Mouse (Mus musculus) embryonic facial prominence, embryonic 12.5 days (tissue): Measurements from ENCODE around the gene Gm28551. TPM values are rescaled to one million over a fixed set of nuclear protein-coding genes. Genes with fewer than 3 reads are reported as not detected.
A peak's percentile ranks its signal among the peaks of the same experiment; 100 is the strongest.
"Not testable (repeated sequence)": the region's sequence is repeated elsewhere in the genome, so short reads cannot be mapped to it uniquely, and the experiment has no call there.

ENCODE experiments used
- ATAC-seq: fragments of 200-750 bp; cut with Nextera tagmentation; 2 replicates; pipeline ENCODE4 v1.8.0; 2017; ENCODE audit not compliant: insufficient number of reproducible peaks, insufficient read depth, low FRiP score, low TSS enrichment
- H3K27ac ChIP-seq: fragments of 300-500 bp; sonication (generic); 2 replicates; pipeline ENCODE4 v1.5.1; 2016; ENCODE audit warnings: mild to moderate bottlenecking
- H3K27me3 ChIP-seq: fragments of 300-500 bp; sonication (generic); 2 replicates; pipeline ENCODE4 v1.6.1; 2016; ENCODE audit warnings: mild to moderate bottlenecking, moderate library complexity
- H3K36me3 ChIP-seq: fragments of 300-500 bp; sonication (generic); 2 replicates; pipeline ENCODE4 v1.6.1; 2016; ENCODE audit warnings: mild to moderate bottlenecking
- H3K4me1 ChIP-seq: fragments of 300-500 bp; sonication (generic); 2 replicates; pipeline ENCODE4 v1.6.1; 2016
- H3K4me2 ChIP-seq: fragments of 300-500 bp; sonication (generic); replicated peaks from 2 replicates; pipeline ENCODE4 v1.6.1; 2016; ENCODE audit warnings: mild to moderate bottlenecking, moderate library complexity
- H3K4me3 ChIP-seq: fragments of 300-500 bp; sonication (generic); 2 replicates; pipeline ENCODE4 v1.5.1; 2016; ENCODE audit warnings: mild to moderate bottlenecking
- H3K9ac ChIP-seq: fragments of 300-500 bp; sonication (generic); 2 replicates; pipeline ENCODE4 v1.6.1; 2016; ENCODE audit warnings: mild to moderate bottlenecking, moderate library complexity
- H3K9me3 ChIP-seq: fragments of 300-500 bp; sonication (generic); 2 replicates; pipeline ENCODE4 v1.6.1; 2016; ENCODE audit warnings: mild to moderate bottlenecking, moderate library complexity
- WGBS: fragments of 180-500 bp; shearing (Covaris S2); methylation state at CpG from one replicate; pipeline ENCODE4 v1.1.7; 2016; 5-methylcytosine and 5-hydroxymethylcytosine counted together
- polyA plus RNA-seq: library from polyadenylated mRNA; unstranded; fragments of >200 nt; fragmentation: Nextera tagmentation; extraction: Ambion mirVana; gene quantifications from 2 replicates; pipeline ENCODE4 v1.2.1, GENCODE M21; 2016

Gene Gm28551
- polyA plus RNA-seq: 0.63 and 1.2 TPM in 2 replicates

DNA sequence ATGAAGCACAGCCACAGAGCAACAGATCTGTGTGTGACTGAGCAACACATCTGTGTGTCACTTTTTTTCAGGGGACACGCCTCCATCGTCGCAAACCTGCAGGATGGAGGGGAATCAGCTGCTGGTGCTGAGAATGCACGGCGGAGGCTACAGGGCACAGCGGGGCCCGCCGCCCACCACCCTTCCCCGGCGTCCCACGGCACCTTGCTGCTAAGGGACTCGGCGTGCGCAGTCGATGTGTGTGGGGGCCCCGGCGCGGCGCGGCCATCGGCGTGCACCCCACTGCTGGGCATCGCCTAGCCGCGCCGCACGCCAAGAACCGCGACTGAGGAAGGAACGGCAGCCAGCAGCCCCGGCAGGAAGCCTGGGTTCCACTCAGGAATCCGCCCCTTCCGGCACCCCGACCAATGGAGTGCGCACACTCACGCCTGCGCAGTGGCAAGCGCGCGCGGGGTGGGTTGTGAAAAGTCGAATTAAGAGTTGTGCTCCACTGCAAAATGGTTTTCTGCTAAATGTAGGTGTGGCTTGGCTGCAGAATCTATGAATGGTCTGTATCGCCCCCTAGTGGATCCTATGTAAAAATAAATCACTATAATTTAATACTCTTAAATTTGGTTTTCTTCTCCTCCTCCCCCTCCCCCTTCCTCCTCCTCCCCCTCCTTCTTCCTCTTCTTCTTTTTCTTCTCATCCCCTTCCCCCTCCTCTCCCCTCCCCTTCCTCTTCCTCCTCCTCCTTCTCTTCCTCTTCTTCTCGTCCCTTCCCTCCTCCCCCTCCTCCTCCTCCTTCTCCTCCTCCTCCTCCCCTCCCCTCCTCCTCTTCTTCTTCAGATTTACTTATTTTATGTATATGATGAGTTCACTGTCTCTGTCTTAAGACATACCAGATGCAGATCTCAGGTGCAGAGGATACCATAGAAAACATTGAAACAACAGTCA, at the start of gene Gm28551, which contains the start of the genes Asdurf and Asnsd1:
TSS of gene Gm28551 (minus strand) at position 341 of the 935 bp plus-strand sequence.
TSS of gene Asdurf (minus strand) at position 293 of the 935 bp plus-strand sequence.
TSS of gene Asnsd1 (minus strand) at position 426 of the 935 bp plus-strand sequence.
- Histone ChIP-seq H3K9me3 (no peaks in the 10 kb centered on the region), H3K4me3 (peak within 1 kb of the TSS; percentile 83), H3K27ac (peak within 1 kb of the TSS; percentile 84), H3K9ac (peak within 1 kb of the TSS; percentile 88), H3K4me2 (peak within 1 kb of the TSS; percentile 43), H3K36me3 (peaks cover 15% of the 10 kb centered on the region), H3K4me1 (peaks cover 8% of the 10 kb centered on the region; the same call in 1 of the 2 replicates), H3K27me3 (no peaks in the 10 kb centered on the region)
- 0% methylated on average over 43 of the region's 44 CpGs for WGBS
- ATAC-seq: peak; percentile 99

DNA sequence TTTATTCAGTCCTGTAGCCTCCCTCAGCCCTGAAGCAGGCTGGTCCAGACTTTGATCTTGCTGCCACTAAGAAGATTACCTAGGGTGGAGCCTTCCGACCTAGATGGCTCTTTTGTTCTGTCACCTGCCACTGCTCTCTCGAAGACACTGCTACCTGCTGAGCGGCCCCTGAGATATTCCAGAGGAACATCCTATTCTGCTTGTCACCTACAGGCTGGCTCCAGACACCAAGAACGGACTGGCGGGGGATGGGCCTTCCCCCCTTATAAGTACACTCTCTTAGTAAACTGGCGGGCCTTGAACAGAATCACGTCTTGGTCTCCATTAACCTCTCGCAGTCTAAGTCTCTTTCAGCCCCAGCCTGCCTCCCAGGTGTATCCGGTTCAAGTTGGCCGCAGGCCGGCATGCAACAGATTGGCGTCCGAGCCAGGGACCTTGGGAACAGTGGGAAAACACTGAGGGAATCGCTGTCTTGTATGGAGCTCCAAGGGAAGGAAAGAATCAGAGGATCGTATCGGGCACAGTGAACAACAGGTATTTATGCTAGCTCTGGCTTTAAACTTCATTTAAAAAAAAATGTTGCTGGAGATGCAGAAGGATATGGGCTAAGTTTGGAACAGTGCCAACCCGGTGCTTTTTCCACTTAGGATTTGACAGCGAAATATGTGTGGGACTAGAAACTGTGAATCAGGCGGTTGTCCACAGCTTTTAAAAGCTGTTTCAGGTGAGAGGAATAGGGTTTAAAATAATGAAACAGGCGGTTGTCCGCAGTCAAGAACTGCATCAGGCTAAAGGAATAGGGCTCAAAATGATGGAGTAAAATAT, 41.7 kb upstream of the Gm28551 start:
- 0 out of 2 replicates have a peak overlapping the region, but pooled peaks have one; percentile 0 for H3K9ac ChIP-seq
- ATAC-seq, H3K27ac ChIP-seq, H3K27me3 ChIP-seq, H3K4me3 ChIP-seq, H3K4me1 ChIP-seq, H3K36me3 ChIP-seq, H3K9me3 ChIP-seq: not testable (repeated sequence)
- WGBS: 26% methylated on average over 21 of the region's 21 CpGs
- H3K4me2 ChIP-seq: peak overlapping the region; percentile 42

DNA sequence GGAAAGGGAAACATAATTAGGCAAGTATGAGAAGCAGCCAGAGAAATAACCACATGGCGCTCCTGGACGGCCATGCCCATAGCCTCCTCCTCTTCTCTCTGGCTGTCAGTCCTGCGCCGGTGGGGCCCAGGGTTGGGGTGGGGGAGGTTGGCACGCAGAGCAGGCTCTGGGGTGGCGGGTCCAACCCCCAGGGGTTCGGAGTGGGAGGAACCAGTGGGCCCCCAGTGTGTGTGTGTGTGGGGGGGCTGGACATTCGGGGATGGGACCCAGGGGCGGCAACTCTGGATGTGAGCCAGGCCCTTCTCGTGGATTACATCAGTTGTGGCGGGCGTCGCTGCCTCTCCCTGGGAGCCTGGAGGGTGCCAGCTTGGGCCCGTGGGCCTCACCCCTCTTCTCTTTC, 36.3 kb upstream of the Gm28551 start:
- no peak overlapping the region for H3K27ac ChIP-seq
- peaks cover 3% of the 10 kb centered on the region; the same call in 1 of the 2 replicates for H3K9me3 ChIP-seq
- no peak overlapping the region for H3K4me3 ChIP-seq
- H3K4me1 ChIP-seq: no peaks in the 10 kb centered on the region
- 88% methylated on average over 13 of the region's 14 CpGs for WGBS
- H3K36me3 ChIP-seq: no peaks in the 10 kb centered on the region
- no peak overlapping the region for H3K9ac ChIP-seq
- H3K27me3 ChIP-seq: no peaks in the 10 kb centered on the region
- H3K4me2 ChIP-seq: no peak overlapping the region
- ATAC-seq: no peak

DNA sequence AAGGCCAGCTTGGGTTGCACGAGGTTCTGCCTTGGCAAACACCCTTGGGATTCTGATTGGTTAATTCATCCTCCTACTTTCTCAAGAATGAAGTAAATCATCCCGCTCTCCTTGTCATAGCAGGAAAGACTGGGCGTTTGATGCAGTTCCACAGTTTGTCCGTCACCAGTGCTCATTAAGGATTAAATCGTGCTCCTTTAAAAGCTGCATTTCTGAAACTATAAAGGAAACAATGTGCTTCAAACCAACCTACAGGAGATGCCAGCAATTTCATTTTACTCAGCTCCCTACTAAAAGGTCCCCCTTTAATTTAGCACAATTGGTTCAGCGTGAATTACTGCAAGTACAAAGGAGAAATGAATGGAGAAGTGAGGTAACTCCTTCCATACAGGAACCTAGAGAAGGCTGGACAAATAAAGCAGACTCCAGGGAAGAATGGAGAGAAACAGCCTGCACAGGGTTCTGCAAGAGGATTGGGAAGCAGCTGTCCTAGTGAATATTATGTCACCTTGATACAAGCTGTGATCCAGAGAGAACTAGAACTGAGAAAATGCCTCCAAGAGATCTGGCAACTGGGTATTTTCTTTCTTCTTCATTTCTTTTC, 31.7 kb upstream of the Gm28551 start:
- 75% methylated on average over 6 of the region's 6 CpGs for WGBS
- ATAC-seq: no peak
- H3K27me3 ChIP-seq: no peaks in the 10 kb centered on the region

DNA sequence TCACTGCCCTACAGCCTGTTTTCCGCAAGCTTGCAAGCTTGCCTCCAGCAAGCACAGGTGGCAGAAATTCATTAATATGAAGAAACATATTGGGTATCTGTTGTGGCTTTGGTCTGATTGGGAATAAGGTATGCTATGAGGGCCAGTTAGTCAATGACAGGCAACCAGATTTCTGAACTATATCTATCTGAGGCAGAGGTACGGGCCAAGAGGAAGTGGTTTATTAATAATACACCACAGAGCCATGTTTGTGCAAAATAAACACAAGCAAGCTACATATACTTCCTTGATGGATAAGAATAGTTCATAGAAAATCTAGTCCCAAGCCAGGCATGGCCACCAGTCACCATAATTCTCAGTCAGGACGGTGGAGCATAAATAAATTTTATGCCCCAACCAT, 25.3 kb upstream of the Gm28551 start:
- no peaks in the 10 kb centered on the region for H3K27me3 ChIP-seq
- ATAC-seq: no peak
- no peak overlapping the region for H3K4me3 ChIP-seq
- H3K9me3 ChIP-seq: no peaks in the 10 kb centered on the region
- H3K4me2 ChIP-seq: no peak overlapping the region
- WGBS: 85% methylated on average over 3 of the region's 3 CpGs
- no peaks in the 10 kb centered on the region for H3K4me1 ChIP-seq
- H3K27ac ChIP-seq: no peak overlapping the region
- no peak overlapping the region for H3K9ac ChIP-seq
- H3K36me3 ChIP-seq: no peaks in the 10 kb centered on the region

More for the DNA sequence above, 31.7 kb upstream of the Gm28551 start:
- Histone ChIP-seq H3K4me2 (no peak overlapping the region), H3K36me3 (no peaks in the 10 kb centered on the region), H3K9me3 (no peaks in the 10 kb centered on the region; the same call in 1 of the 2 replicates), H3K9ac (no peak overlapping the region), H3K4me3 (no peak overlapping the region), H3K4me1 (no peaks in the 10 kb centered on the region), H3K27ac (no peak overlapping the region)

DNA sequence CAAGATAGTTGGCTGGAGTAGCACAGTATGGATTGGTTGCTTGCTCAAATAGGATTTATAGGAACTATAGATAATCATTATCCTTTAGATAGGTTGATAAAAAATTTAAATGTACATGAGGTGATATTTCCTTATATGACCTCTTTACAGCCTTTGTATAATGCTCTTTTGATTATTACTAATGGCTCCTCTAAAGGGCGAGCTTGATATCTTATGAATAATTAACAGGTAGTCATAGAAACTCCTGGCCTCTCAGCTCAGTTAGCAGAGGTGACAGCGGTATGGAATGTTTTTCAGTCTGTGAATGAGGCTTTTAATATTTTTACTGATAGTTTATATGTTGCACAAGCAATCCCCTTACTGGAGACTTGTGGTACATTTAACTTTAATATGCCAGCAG, 23.5 kb upstream of the Gm28551 start:
- H3K36me3 ChIP-seq, H3K4me2 ChIP-seq, H3K9ac ChIP-seq, H3K9me3 ChIP-seq, H3K4me1 ChIP-seq, H3K27ac ChIP-seq, H3K4me3 ChIP-seq, ATAC-seq, H3K27me3 ChIP-seq: not testable (repeated sequence)
- 87% methylated on average over 2 of the region's 2 CpGs for WGBS

GRCm38 (mm10) chr1:53358988-53359387, 6.5 kb upstream of the Gm28551 start:
- no peak overlapping the region for H3K4me3 ChIP-seq
- H3K27me3 ChIP-seq: no peaks in the 10 kb centered on the region
- no peak overlapping the region for H3K9ac ChIP-seq
- no peaks in the 10 kb centered on the region for H3K4me1 ChIP-seq
- no peak for ATAC-seq
- H3K4me2 ChIP-seq: no peak overlapping the region
- H3K27ac ChIP-seq: no peak overlapping the region
- H3K9me3 ChIP-seq: no peaks in the 10 kb centered on the region
- no peaks in the 10 kb centered on the region for H3K36me3 ChIP-seq

- H3K27me3 ChIP-seq: no peaks in the 10 kb centered on the region
- H3K4me1 ChIP-seq: no peaks in the 10 kb centered on the region
- no peak for ATAC-seq
- no peak overlapping the region for H3K27ac ChIP-seq
- no peak overlapping the region for H3K4me3 ChIP-seq
- WGBS: 98% methylated on average over 2 of the region's 2 CpGs
- peaks cover 4% of the 10 kb centered on the region; the same call in 1 of the 2 replicates for H3K9me3 ChIP-seq
- H3K36me3 ChIP-seq: peaks cover 47% of the 10 kb centered on the region
- H3K9ac ChIP-seq: no peak overlapping the region
- no peak overlapping the region for H3K4me2 ChIP-seq
Observed at GRCm38 (mm10) chr1:53341071-53341470, 11.4 kb downstream of the Gm28551 start.

- not testable (repeated sequence) for H3K4me1 ChIP-seq, H3K9ac ChIP-seq, H3K4me3 ChIP-seq, H3K4me2 ChIP-seq, H3K9me3 ChIP-seq, ATAC-seq, H3K27me3 ChIP-seq, H3K27ac ChIP-seq
- 71% methylated on average over 2 of the region's 2 CpGs for WGBS
- peaks cover 19% of the 10 kb centered on the region for H3K36me3 ChIP-seq
Observed at GRCm38 (mm10) chr1:53337403-53337802, 15.1 kb downstream of the Gm28551 start.

- peaks cover 3% of the 10 kb centered on the region for H3K36me3 ChIP-seq
- H3K27ac ChIP-seq: no peak overlapping the region
- H3K9ac ChIP-seq: no peak overlapping the region
- no peaks in the 10 kb centered on the region for H3K9me3 ChIP-seq
- no peak overlapping the region for H3K4me2 ChIP-seq
- H3K4me3 ChIP-seq: no peak overlapping the region
- ATAC-seq: no peak
- no peaks in the 10 kb centered on the region for H3K4me1 ChIP-seq
- H3K27me3 ChIP-seq: no peaks in the 10 kb centered on the region
Observed at GRCm38 (mm10) chr1:53335465-53335864, 17.0 kb downstream of the Gm28551 start.

DNA sequence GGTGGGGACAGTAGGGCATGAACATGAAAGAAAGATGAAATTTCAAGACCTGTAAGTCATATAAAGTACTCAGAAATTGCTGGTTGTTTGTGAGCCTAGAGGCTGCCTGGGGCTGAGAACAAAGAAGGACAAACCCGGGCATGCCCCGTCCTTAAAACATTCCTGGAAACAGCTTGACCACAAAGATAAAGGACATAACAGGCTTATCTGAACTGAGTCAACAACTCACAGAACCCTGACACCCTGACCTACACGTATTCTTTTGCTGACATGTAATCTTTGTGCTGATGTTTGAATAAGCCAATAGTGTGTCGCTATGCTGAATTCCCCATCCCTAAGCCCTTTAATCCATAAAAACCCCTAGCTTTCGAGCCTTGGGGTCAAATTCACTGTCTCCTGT, 18.9 kb downstream of the Gm28551 start:
- H3K4me1 ChIP-seq, H3K9ac ChIP-seq, H3K27me3 ChIP-seq, H3K9me3 ChIP-seq, H3K4me2 ChIP-seq, H3K27ac ChIP-seq, ATAC-seq, H3K36me3 ChIP-seq, H3K4me3 ChIP-seq: not testable (repeated sequence)
- 83% methylated on average over 5 of the region's 5 CpGs for WGBS
